Mouse (Mus musculus) lung, embryonic 15.5 days (tissue): ENCODE results near the gene Spag9. TPM values are rescaled to one million over a fixed set of nuclear protein-coding genes. Genes with fewer than 3 reads are reported as not detected.
A peak's percentile ranks its signal among the peaks of the same experiment; 100 is the strongest.
"Not testable (repeated sequence)": the region's sequence is repeated elsewhere in the genome, so short reads cannot be mapped to it uniquely, and the experiment has no call there.

Experiments used
- ATAC-seq: fragments of 200-750 bp; cut with Nextera tagmentation; 2 replicates; pipeline ENCODE4 v1.8.0; 2017; ENCODE audit warnings: moderate number of reproducible peaks, borderline replicate concordance; ENCODE audit not compliant: low FRiP score, low TSS enrichment; ENCODE audit errors: extremely low read depth
- H3K27ac ChIP-seq: fragments of 300-500 bp; sonication (generic); 2 replicates; pipeline ENCODE4 v1.5.1; 2015; ENCODE audit warnings: moderate library complexity, mild to moderate bottlenecking, inconsistent platforms
- H3K27me3 ChIP-seq: fragments of 300-500 bp; sonication (generic); 2 replicates; pipeline ENCODE4 v1.6.1; 2015; ENCODE audit warnings: inconsistent platforms
- H3K36me3 ChIP-seq: fragments of 300-500 bp; sonication (generic); 2 replicates; pipeline ENCODE4 v1.6.1; 2015; ENCODE audit warnings: inconsistent platforms
- H3K4me1 ChIP-seq: fragments of 300-500 bp; sonication (generic); 2 replicates; pipeline ENCODE4 v1.6.1; 2015; ENCODE audit warnings: inconsistent platforms
- H3K4me2 ChIP-seq: fragments of 300-500 bp; sonication (generic); 2 replicates; pipeline ENCODE4 v1.6.1; 2015; ENCODE audit warnings: inconsistent platforms, mild to moderate bottlenecking, moderate library complexity
- H3K4me3 ChIP-seq: fragments of 300-500 bp; sonication (generic); 2 replicates; pipeline ENCODE4 v1.5.1; 2015; ENCODE audit warnings: mild to moderate bottlenecking, inconsistent platforms
- H3K9ac ChIP-seq: fragments of 300-500 bp; sonication (generic); 2 replicates; pipeline ENCODE4 v1.6.1; 2015; ENCODE audit warnings: inconsistent platforms
- H3K9me3 ChIP-seq: fragments of 300-500 bp; sonication (generic); 2 replicates; pipeline ENCODE4 v1.6.1; 2016; ENCODE audit warnings: inconsistent platforms
- WGBS: fragments of 180-500 bp; shearing (Covaris S2); methylation state at CpG from one replicate; pipeline ENCODE4 v1.1.7; 2015; 5-methylcytosine and 5-hydroxymethylcytosine counted together
- polyA plus RNA-seq: library from polyadenylated mRNA; unstranded; fragments of >200 nt; fragmentation: Nextera tagmentation; extraction: Ambion mirVana; gene quantifications from 2 replicates; pipeline ENCODE4 v1.2.1, GENCODE M21; 2015

Gene Spag9
- polyA plus RNA-seq, 1 experiment from 2014 or later = 39.4 TPM

- Histone ChIP-seq H3K9me3 (no peaks in the 10 kb centered on the region), H3K4me2 (no peak overlapping the region), H3K27me3 (no peaks in the 10 kb centered on the region), H3K4me3 (no peak overlapping the region), H3K4me1 (no peaks in the 10 kb centered on the region), H3K36me3 (no peaks in the 10 kb centered on the region), H3K9ac (no peak overlapping the region), H3K27ac (no peak overlapping the region)
- no peak for ATAC-seq
- WGBS = 86% methylated on average over 4 of the region's 4 CpGs
Observed at GRCm38 (mm10) chr11:94032084-94032483, 36.2 kb downstream of the Spag9 start.

GRCm38 (mm10) chr11:94032971-94033370 lies 37.1 kb downstream of the Spag9 start:
- H3K9ac ChIP-seq = no peak overlapping the region
- H3K4me2 ChIP-seq = no peak overlapping the region
- H3K36me3 ChIP-seq = no peaks in the 10 kb centered on the region
- no peaks in the 10 kb centered on the region for H3K27me3 ChIP-seq
- WGBS = 47% methylated on average over 2 of the region's 2 CpGs
- no peaks in the 10 kb centered on the region for H3K9me3 ChIP-seq
- H3K4me1 ChIP-seq = no peaks in the 10 kb centered on the region
- H3K4me3 ChIP-seq = no peak overlapping the region
- no peak for ATAC-seq
- H3K27ac ChIP-seq = no peak overlapping the region

GRCm38 (mm10) chr11:94035974-94036373 lies 40.1 kb downstream of the Spag9 start:
- Histone ChIP-seq H3K27me3 (no peaks in the 10 kb centered on the region), H3K4me1 (no peaks in the 10 kb centered on the region), H3K36me3 (no peaks in the 10 kb centered on the region), H3K9me3 (no peaks in the 10 kb centered on the region), H3K4me3 (no peak overlapping the region), H3K9ac (no peak overlapping the region), H3K4me2 (no peak overlapping the region), H3K27ac (no peak overlapping the region)
- no peak for ATAC-seq
- 33% methylated on average over 2 of the region's 2 CpGs for whole genome bisulfite sequencing

GRCm38 (mm10) chr11:94041475-94041874 lies 45.6 kb downstream of the Spag9 start:
- Histone ChIP-seq H3K27me3 (no peaks in the 10 kb centered on the region), H3K9me3 (no peaks in the 10 kb centered on the region), H3K36me3 (no peaks in the 10 kb centered on the region), H3K4me1 (peaks cover 3% of the 10 kb centered on the region; the same call in 1 of the 2 replicates), H3K4me2 (no peak overlapping the region), H3K4me3 (no peak overlapping the region), H3K27ac (no peak overlapping the region), H3K9ac (no peak overlapping the region)
- no peak for ATAC-seq
- 61% methylated on average over 1 of the region's 1 CpGs for WGBS

- not testable (repeated sequence) for H3K27me3 ChIP-seq, H3K4me1 ChIP-seq, H3K4me2 ChIP-seq, H3K36me3 ChIP-seq, H3K4me3 ChIP-seq, H3K9me3 ChIP-seq, H3K27ac ChIP-seq, H3K9ac ChIP-seq, ATAC-seq
- 75% methylated on average over 1 of the region's 1 CpGs for WGBS
Observed at GRCm38 (mm10) chr11:94042301-94042700, 46.4 kb downstream of the Spag9 start.

GRCm38 (mm10) chr11:94043998-94044985 lies 48.4 kb downstream of the Spag9 start:
- Histone ChIP-seq H3K4me2 (peak overlapping the region; percentile 66), H3K36me3 (peaks cover 9% of the 10 kb centered on the region), H3K4me3 (peak overlapping the region; percentile 48), H3K9me3 (no peaks in the 10 kb centered on the region), H3K9ac (peak overlapping the region; percentile 33), H3K4me1 (peaks cover 3% of the 10 kb centered on the region; the same call in 1 of the 2 replicates), H3K27ac (peak overlapping the region; percentile 57), H3K27me3 (no peaks in the 10 kb centered on the region)
- peak; percentile 94 for ATAC-seq
- WGBS = 5% methylated on average over 22 of the region's 22 CpGs

- no peaks in the 10 kb centered on the region for H3K9me3 ChIP-seq
- 21% methylated on average over 4 of the region's 4 CpGs for WGBS
- peak overlapping the region; percentile 48; the same call in 1 of the 2 replicates for H3K4me3 ChIP-seq
- peak overlapping the region; percentile 66; the same call in 1 of the 2 replicates for H3K4me2 ChIP-seq
- peaks cover 13% of the 10 kb centered on the region for H3K36me3 ChIP-seq
- H3K9ac ChIP-seq = no peak overlapping the region
- H3K4me1 ChIP-seq = peaks cover 3% of the 10 kb centered on the region; the same call in 1 of the 2 replicates
- H3K27me3 ChIP-seq = no peaks in the 10 kb centered on the region
- no peak overlapping the region for H3K27ac ChIP-seq
- no peak for ATAC-seq
Observed at GRCm38 (mm10) chr11:94045016-94045415, 49.1 kb downstream of the Spag9 start.

GRCm38 (mm10) chr11:94047288-94047687 lies 51.4 kb downstream of the Spag9 start:
- Histone ChIP-seq H3K9me3 (no peaks in the 10 kb centered on the region), H3K4me2 (no peak overlapping the region), H3K4me1 (peaks cover 3% of the 10 kb centered on the region; the same call in 1 of the 2 replicates), H3K36me3 (peaks cover 14% of the 10 kb centered on the region), H3K27ac (no peak overlapping the region), H3K27me3 (no peaks in the 10 kb centered on the region), H3K9ac (no peak overlapping the region), H3K4me3 (no peak overlapping the region)
- 65% methylated on average over 2 of the region's 2 CpGs for WGBS
- ATAC-seq = no peak

- no peaks in the 10 kb centered on the region for H3K9me3 ChIP-seq
- H3K4me2 ChIP-seq = no peak overlapping the region
- peaks cover 7% of the 10 kb centered on the region; the same call in 1 of the 2 replicates for H3K36me3 ChIP-seq
- H3K27me3 ChIP-seq = no peaks in the 10 kb centered on the region
- no peak overlapping the region for H3K4me3 ChIP-seq
- WGBS = 84% methylated on average over 3 of the region's 3 CpGs
- ATAC-seq = no peak
- no peaks in the 10 kb centered on the region for H3K4me1 ChIP-seq
- H3K27ac ChIP-seq = no peak overlapping the region
- no peak overlapping the region for H3K9ac ChIP-seq
Observed at GRCm38 (mm10) chr11:94054176-94054575, 58.3 kb downstream of the Spag9 start.

GRCm38 (mm10) chr11:94054901-94055300 lies 59.0 kb downstream of the Spag9 start:
- Histone ChIP-seq H3K9me3 (no peaks in the 10 kb centered on the region), H3K4me1 (no peaks in the 10 kb centered on the region), H3K36me3 (peaks cover 3% of the 10 kb centered on the region; the same call in 1 of the 2 replicates), H3K27me3 (no peaks in the 10 kb centered on the region), H3K4me3 (no peak overlapping the region), H3K27ac (no peak overlapping the region), H3K9ac (no peak overlapping the region), H3K4me2 (no peak overlapping the region)
- WGBS = 87% methylated on average over 3 of the region's 3 CpGs
- no peak for ATAC-seq

GRCm38 (mm10) chr11:94063941-94064340 lies 68.0 kb downstream of the Spag9 start:
- ATAC-seq = no peak
- WGBS = 93% methylated on average over 5 of the region's 5 CpGs
- no peak overlapping the region for H3K4me2 ChIP-seq
- H3K4me1 ChIP-seq = no peaks in the 10 kb centered on the region
- H3K9me3 ChIP-seq = no peaks in the 10 kb centered on the region
- H3K4me3 ChIP-seq = no peak overlapping the region
- H3K9ac ChIP-seq = no peak overlapping the region
- no peak overlapping the region for H3K27ac ChIP-seq
- peaks cover 6% of the 10 kb centered on the region; the same call in 1 of the 2 replicates for H3K36me3 ChIP-seq
- H3K27me3 ChIP-seq = no peaks in the 10 kb centered on the region

GRCm38 (mm10) chr11:94070455-94070854 lies 74.6 kb downstream of the Spag9 start:
- no peak for ATAC-seq
- H3K36me3 ChIP-seq = peaks cover 17% of the 10 kb centered on the region; the same call in 1 of the 2 replicates
- no peak overlapping the region for H3K4me3 ChIP-seq

More at GRCm38 (mm10) chr11:94070455-94070854, 74.6 kb downstream of the Spag9 start:
- Histone ChIP-seq H3K4me2 (no peak overlapping the region), H3K9ac (no peak overlapping the region), H3K4me1 (no peaks in the 10 kb centered on the region), H3K27me3 (no peaks in the 10 kb centered on the region), H3K27ac (no peak overlapping the region), H3K9me3 (no peaks in the 10 kb centered on the region)
- WGBS = 76% methylated on average over 2 of the region's 2 CpGs
